Mouse (Mus musculus) neural tube, embryonic 15.5 days (tissue): Measurements from ENCODE around the gene Irf2bpl. TPM values are rescaled to one million over a fixed set of nuclear protein-coding genes. Genes with fewer than 3 reads are reported as not detected.

Experiments used
- ATAC-seq: fragments of 200-750 bp; cut with Nextera tagmentation; 2 replicates; pipeline ENCODE4 v1.8.0; 2017; ENCODE audit warnings: mild to moderate bottlenecking, moderate TSS enrichment, moderate library complexity; ENCODE audit not compliant: low FRiP score
- H3K27ac ChIP-seq: fragments of 300-500 bp; sonication (generic); replicated peaks from 2 replicates; pipeline ENCODE4 v1.5.1; 2015; ENCODE audit warnings: mild to moderate bottlenecking, inconsistent platforms
- H3K27me3 ChIP-seq: fragments of 300-500 bp; sonication (generic); replicated peaks from 2 replicates; pipeline ENCODE4 v1.6.1; 2015; ENCODE audit warnings: inconsistent platforms
- H3K36me3 ChIP-seq: fragments of 300-500 bp; sonication (generic); 2 replicates; pipeline ENCODE4 v1.6.1; 2015; ENCODE audit warnings: inconsistent platforms
- H3K4me1 ChIP-seq: fragments of 300-500 bp; sonication (generic); 2 replicates; pipeline ENCODE4 v1.6.1; 2015; ENCODE audit warnings: inconsistent platforms
- H3K4me2 ChIP-seq: fragments of 300-500 bp; sonication (generic); 2 replicates; pipeline ENCODE4 v1.6.1; 2015; ENCODE audit warnings: inconsistent platforms, mild to moderate bottlenecking, moderate library complexity
- H3K4me3 ChIP-seq: fragments of 300-500 bp; sonication (generic); replicated peaks from 2 replicates; pipeline ENCODE4 v1.5.1; 2015; ENCODE audit warnings: mild to moderate bottlenecking, inconsistent platforms
- H3K9ac ChIP-seq: fragments of 300-500 bp; sonication (generic); replicated peaks from 2 replicates; pipeline ENCODE4 v1.6.1; 2015; ENCODE audit warnings: mild to moderate bottlenecking, inconsistent platforms
- H3K9me3 ChIP-seq: fragments of 300-500 bp; sonication (generic); replicated peaks from 2 replicates; pipeline ENCODE4 v1.6.1; 2016; ENCODE audit warnings: inconsistent platforms
- WGBS: fragments of 180-500 bp; shearing (Covaris S2); methylation state at CpG from one replicate; pipeline ENCODE4 v1.1.7; 2015; ENCODE audit warnings: mixed read lengths; 5-methylcytosine and 5-hydroxymethylcytosine counted together
- polyA plus RNA-seq: library from polyadenylated mRNA; unstranded; fragments of >200 nt; fragmentation: Nextera tagmentation; extraction: Ambion mirVana; gene quantifications from 2 replicates; pipeline ENCODE4 v1.2.1, GENCODE M21; 2015

Gene Irf2bpl
- polyA plus RNA-seq, 1 experiment from 2014 or later, result 69.9 TPM

DNA sequence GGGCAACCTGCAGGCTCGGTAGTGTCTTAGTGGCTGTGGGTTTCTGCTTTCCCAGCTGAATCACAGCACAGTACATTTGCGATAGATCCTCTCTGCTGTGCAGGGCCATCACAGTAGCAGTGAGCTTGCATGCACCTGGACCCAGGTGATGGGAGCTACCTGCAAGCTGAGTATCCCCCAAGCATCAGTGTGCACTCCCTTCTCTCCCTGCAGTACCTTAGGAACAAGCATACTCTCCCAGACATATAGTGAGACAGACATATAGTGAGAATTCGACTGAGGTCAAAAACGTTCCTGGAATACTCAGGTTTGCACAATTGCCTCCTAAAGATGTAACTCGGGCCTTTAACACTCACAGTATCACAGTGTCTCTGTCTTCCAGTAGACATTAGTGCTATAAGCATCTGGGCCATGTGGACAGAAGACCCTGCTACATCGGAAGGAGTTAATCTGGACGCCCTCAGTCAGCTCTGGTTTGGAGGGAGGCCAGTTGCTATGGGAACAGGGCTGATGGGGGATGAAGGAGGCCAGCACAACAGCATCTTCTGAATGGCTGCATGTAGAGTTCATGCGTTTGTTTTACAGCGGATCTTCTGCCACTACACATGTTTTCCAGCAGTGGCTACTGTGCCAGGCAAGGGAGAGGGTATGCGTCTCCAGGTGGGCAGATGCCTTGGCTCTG lies 34.5 kb downstream of the Irf2bpl start:
- Histone ChIP-seq H3K4me2 (peak overlapping the region; percentile 23), H3K27me3 (no peaks in the 10 kb centered on the region), H3K36me3 (no peaks in the 10 kb centered on the region), H3K9me3 (no peaks in the 10 kb centered on the region), H3K4me1 (peaks cover 23% of the 10 kb centered on the region), H3K27ac (peak overlapping the region; percentile 74), H3K4me3 (no peak overlapping the region), H3K9ac (no peak overlapping the region)
- 37% methylated on average over 10 of the region's 10 CpGs for WGBS
- ATAC-seq, result peak; percentile 91

DNA sequence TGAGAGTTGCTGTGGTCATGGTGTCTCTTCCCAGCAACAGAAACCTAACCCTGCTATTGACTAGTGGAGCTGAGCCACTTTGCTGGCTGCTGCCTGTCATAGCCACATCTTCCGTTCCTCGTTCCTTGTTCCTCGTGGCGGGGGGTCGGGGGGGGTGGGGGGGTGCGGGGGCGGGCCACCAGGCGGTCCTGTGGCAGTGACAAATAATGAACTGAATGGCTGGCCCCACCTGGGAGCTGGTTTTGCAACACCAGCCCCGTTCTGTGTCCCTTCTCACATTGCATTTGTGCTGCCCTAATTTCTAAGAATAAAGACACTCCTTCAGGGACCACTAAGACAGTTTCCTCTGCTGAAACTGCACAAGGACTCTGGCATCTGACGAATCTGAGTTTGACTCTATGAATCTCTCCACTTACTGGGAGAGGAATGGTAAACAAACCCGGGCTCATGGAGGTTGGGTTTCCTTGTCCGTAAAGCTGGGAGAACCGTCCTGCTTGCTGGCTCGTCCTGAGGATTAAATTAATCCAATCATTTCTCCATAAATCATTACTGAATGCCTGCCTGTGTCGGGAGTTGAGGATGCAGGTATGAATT lies 41.6 kb downstream of the Irf2bpl start:
- Histone ChIP-seq H3K4me2 (no peak overlapping the region), H3K9me3 (no peaks in the 10 kb centered on the region), H3K27me3 (no peaks in the 10 kb centered on the region), H3K27ac (peak overlapping the region; percentile 30; the same call in 1 of the 2 replicates), H3K9ac (no peak overlapping the region), H3K4me1 (peaks cover 10% of the 10 kb centered on the region; the same call in 1 of the 2 replicates), H3K36me3 (no peaks in the 10 kb centered on the region), H3K4me3 (no peak overlapping the region)
- WGBS, result 27% methylated on average over 15 of the region's 15 CpGs
- ATAC-seq, result no peak

DNA sequence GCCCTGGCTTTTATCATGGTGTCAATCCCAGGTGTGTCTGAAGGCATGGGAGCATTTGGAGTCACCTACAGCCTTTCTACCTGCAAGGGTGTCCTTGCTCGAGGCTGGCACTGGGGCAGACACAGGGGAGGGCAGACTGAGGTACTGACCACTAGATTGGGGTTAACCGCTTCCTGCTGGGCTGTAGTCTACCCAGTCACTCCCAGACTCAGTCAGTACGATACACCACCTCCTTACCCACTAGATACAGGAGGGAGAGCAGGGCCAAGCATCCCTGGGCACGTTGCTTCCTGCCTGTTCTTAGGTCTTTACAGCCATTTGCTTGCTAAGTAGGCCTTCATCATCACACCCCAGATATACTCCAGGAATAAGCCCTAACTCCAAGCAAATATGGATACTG lies 44.1 kb downstream of the Irf2bpl start:
- no peak overlapping the region for H3K9ac ChIP-seq
- ATAC-seq, result no peak
- no peaks in the 10 kb centered on the region for H3K9me3 ChIP-seq
- H3K4me3 ChIP-seq, result no peak overlapping the region
- peaks cover 10% of the 10 kb centered on the region; the same call in 1 of the 2 replicates for H3K4me1 ChIP-seq
- H3K27ac ChIP-seq, result no peak overlapping the region
- H3K4me2 ChIP-seq, result no peak overlapping the region
- no peaks in the 10 kb centered on the region for H3K36me3 ChIP-seq
- no peaks in the 10 kb centered on the region for H3K27me3 ChIP-seq
- 86% methylated on average over 4 of the region's 4 CpGs for whole genome bisulfite sequencing

DNA sequence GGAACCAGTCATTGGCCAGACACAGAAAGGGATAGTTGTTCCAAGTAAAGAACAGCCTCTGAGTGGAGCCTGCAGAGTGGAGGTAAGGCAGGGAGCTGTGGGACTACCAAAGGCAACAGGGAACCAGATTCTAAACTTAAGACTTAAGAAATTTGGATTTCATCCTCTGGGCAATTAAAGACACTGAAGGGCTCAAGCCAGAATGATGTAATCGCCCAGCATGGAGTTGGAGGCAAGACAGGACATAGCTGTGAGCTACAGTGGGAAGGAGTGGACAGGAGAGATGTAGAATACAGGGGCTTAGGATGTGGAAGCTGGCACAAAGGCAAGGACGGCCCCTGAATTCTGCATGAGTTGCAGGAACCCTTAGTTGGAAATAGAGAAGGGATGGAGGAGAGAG lies 46.4 kb downstream of the Irf2bpl start:
- Histone ChIP-seq H3K4me3 (no peak overlapping the region), H3K9me3 (no peaks in the 10 kb centered on the region), H3K4me1 (peaks cover 10% of the 10 kb centered on the region), H3K36me3 (no peaks in the 10 kb centered on the region), H3K27ac (no peak overlapping the region), H3K4me2 (no peak overlapping the region), H3K27me3 (no peaks in the 10 kb centered on the region), H3K9ac (no peak overlapping the region)
- no peak for ATAC-seq
- WGBS, result 79% methylated on average over 2 of the region's 2 CpGs

DNA sequence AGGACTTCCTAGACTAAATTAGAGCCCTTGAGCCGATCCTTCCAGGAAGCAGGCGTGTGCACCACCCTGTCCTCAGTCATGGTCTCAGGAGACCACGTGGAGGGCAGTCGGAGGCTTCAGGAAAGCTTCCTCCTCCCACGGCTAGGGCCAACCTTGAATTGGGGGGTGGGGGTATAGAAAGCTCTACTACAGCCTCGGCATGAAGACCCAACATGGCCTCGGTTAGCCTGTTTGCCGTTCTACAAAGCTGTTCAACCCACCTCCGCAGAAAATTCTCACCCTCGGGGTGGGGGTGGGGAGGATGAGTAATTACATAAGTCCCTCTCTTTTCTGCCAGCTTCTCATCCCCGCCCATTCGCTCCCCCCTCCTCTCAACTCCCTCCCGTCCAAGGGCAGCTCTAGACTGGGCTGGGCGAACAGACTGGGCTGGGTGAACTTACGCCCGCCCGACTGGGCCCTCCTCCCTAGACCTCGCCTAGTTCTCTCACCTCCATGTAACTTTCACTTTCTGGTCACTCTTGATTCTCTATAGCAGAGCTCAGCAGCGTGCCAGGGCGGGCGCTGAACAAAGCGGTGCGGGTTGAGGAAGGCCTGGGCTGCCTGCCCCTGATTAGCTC lies 48.1 kb downstream of the Irf2bpl start:
- ATAC-seq, result peak; percentile 32; the same call in 1 of the 2 replicates
- Histone ChIP-seq H3K4me1 (peaks cover 22% of the 10 kb centered on the region), H3K9me3 (no peaks in the 10 kb centered on the region), H3K27me3 (no peaks in the 10 kb centered on the region), H3K4me2 (peak overlapping the region; percentile 25), H3K4me3 (no peak overlapping the region), H3K9ac (no peak overlapping the region), H3K36me3 (no peaks in the 10 kb centered on the region), H3K27ac (no peak overlapping the region; the same call in 1 of the 2 replicates)
- WGBS, result 35% methylated on average over 23 of the region's 23 CpGs

DNA sequence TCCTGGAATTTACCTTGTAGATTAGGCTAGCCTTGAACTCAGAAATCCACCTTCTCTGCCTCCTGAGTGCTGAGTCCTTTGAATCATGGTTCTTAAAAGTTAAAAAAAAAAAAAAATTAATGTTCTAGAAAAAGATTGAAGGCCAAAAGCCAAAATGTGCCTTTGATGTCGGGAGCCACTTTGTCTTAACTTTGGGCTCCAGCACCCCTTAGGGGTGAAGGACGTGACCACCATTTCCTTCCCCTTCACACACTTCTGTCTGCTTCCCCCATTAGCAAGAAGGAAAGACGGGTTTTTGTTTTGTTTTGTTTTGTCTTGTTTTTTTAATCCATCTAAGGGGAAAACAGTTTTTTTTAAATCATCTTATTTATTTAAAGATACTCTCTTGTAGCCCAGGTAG lies 48.7 kb downstream of the Irf2bpl start:
- H3K27ac ChIP-seq, result no peak overlapping the region
- 94% methylated on average over 3 of the region's 3 CpGs for WGBS
- ATAC-seq, result no peak

GRCm38 (mm10) chr12:86834416-86834772 lies 50.2 kb downstream of the Irf2bpl start:
- H3K4me1 ChIP-seq, result peaks cover 37% of the 10 kb centered on the region
- no peaks in the 10 kb centered on the region for H3K27me3 ChIP-seq
- no peak overlapping the region for H3K4me2 ChIP-seq
- no peaks in the 10 kb centered on the region for H3K9me3 ChIP-seq
- H3K36me3 ChIP-seq, result no peaks in the 10 kb centered on the region
- H3K9ac ChIP-seq, result no peak overlapping the region
- no peak overlapping the region for H3K27ac ChIP-seq
- 90% methylated on average over 3 of the region's 3 CpGs for WGBS
- no peak overlapping the region for H3K4me3 ChIP-seq
- no peak for ATAC-seq

More for the DNA sequence above, 48.7 kb downstream of the Irf2bpl start:
- Histone ChIP-seq H3K9ac (no peak overlapping the region), H3K4me1 (peaks cover 24% of the 10 kb centered on the region), H3K9me3 (no peaks in the 10 kb centered on the region), H3K4me3 (no peak overlapping the region), H3K36me3 (no peaks in the 10 kb centered on the region), H3K4me2 (no peak overlapping the region), H3K27me3 (no peaks in the 10 kb centered on the region)

DNA sequence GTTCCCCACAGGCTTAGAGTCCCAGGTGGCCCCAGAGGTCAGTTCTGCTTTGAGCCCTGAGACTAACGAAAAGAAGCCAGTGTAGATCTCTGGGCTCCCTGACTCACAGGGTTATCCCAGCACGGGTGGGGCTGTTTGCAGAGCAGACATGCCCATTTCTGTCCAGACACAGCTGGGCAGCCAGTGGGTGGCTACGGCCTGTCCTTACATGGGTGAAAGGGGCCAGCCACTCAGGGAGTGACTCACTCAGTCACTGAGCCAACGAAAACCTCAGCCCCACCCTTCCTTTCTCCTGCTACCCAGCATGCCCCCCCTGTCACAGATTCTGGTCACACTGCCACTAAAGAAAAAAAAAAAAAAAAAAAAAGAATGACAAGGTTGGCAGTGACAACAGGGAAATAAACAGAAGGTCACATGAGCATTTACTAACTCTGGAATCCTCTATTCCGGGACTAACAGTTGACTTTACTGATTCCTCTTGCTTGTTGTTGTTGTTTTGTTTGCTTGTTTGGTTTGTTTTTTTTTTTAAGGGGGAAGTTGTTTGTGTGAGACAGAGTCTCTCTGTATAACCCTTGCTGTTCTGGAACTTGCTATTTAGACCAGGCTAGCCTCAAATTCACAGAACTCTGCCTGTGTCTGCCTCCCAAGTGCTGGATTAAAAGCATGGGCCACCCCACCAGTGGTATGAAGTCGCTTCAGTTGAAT lies 50.7 kb downstream of the Irf2bpl start:
- Histone ChIP-seq H3K4me3 (no peak overlapping the region), H3K27ac (no peak overlapping the region), H3K36me3 (no peaks in the 10 kb centered on the region), H3K4me2 (no peak overlapping the region), H3K9me3 (no peaks in the 10 kb centered on the region), H3K4me1 (peaks cover 34% of the 10 kb centered on the region), H3K27me3 (no peaks in the 10 kb centered on the region), H3K9ac (no peak overlapping the region)
- 64% methylated on average over 6 of the region's 6 CpGs for whole genome bisulfite sequencing
- no peak for ATAC-seq

- H3K4me3 ChIP-seq, result no peak overlapping the region
- H3K9ac ChIP-seq, result no peak overlapping the region
- peak; percentile 2; the same call in 1 of the 2 replicates for ATAC-seq
- H3K27ac ChIP-seq, result peak overlapping the region; percentile 73
- H3K36me3 ChIP-seq, result no peaks in the 10 kb centered on the region
- peak overlapping the region; percentile 45 for H3K4me2 ChIP-seq
- H3K27me3 ChIP-seq, result no peaks in the 10 kb centered on the region
- 59% methylated on average over 11 of the region's 11 CpGs for WGBS
- H3K4me1 ChIP-seq, result peaks cover 34% of the 10 kb centered on the region
- no peaks in the 10 kb centered on the region for H3K9me3 ChIP-seq
Observed at GRCm38 (mm10) chr12:86832551-86833182, 51.9 kb downstream of the Irf2bpl start.

- peak; percentile 57 for ATAC-seq
- H3K27me3 ChIP-seq, result no peaks in the 10 kb centered on the region
Observed at GRCm38 (mm10) chr12:86831591-86832550, 52.7 kb downstream of the Irf2bpl start.

More at GRCm38 (mm10) chr12:86831591-86832550, 52.7 kb downstream of the Irf2bpl start:
- Histone ChIP-seq H3K9me3 (no peaks in the 10 kb centered on the region), H3K4me2 (peak overlapping the region; percentile 45), H3K9ac (peak overlapping the region; percentile 47; the same call in 1 of the 2 replicates), H3K36me3 (no peaks in the 10 kb centered on the region), H3K4me1 (peaks cover 41% of the 10 kb centered on the region), H3K27ac (peak overlapping the region; percentile 73), H3K4me3 (no peak overlapping the region)
- 23% methylated on average over 32 of the region's 32 CpGs for WGBS
